Mouse (Mus musculus) hindbrain, postnatal 0 days (tissue): ENCODE measurements around the gene Siglece. TPM values are rescaled to one million over a fixed set of nuclear protein-coding genes. Genes with fewer than 3 reads are reported as not detected.

ENCODE experiments used
- ATAC-seq: fragments of 200-750 bp; cut with Nextera tagmentation; 2 replicates; pipeline ENCODE4 v1.8.0; 2017; ENCODE audit warnings: mild to moderate bottlenecking, moderate TSS enrichment, moderate library complexity
- DNase-seq: peaks from one replicate; pipeline ENCODE4 v3.0.0-alpha.2; 2015; ENCODE audit warnings: low spot score
- H3K27ac ChIP-seq: fragments of 300-500 bp; sonication (generic); 2 replicates; pipeline ENCODE4 v1.5.1; 2014; ENCODE audit warnings: mild to moderate bottlenecking
- H3K27me3 ChIP-seq: fragments of 300-500 bp; sonication (generic); 2 replicates; pipeline ENCODE4 v1.6.1; 2014; ENCODE audit warnings: low read length, mixed read lengths; ENCODE audit not compliant: insufficient read depth
- H3K36me3 ChIP-seq: fragments of 300-500 bp; sonication (generic); 2 replicates; pipeline ENCODE4 v1.6.1; 2014; ENCODE audit warnings: low read length, mixed read lengths; ENCODE audit not compliant: insufficient read depth
- H3K4me1 ChIP-seq: fragments of 300-500 bp; sonication (generic); 2 replicates; pipeline ENCODE4 v1.6.1; 2014; ENCODE audit warnings: antibody characterized with exemption, low read length, mixed read lengths; ENCODE audit not compliant: insufficient read depth
- H3K4me2 ChIP-seq: fragments of 300-500 bp; sonication (generic); 2 replicates; pipeline ENCODE4 v1.6.1; 2014; ENCODE audit warnings: low read depth, mild to moderate bottlenecking, low read length, moderate library complexity, mixed read lengths
- H3K4me3 ChIP-seq: fragments of 300-500 bp; sonication (generic); 2 replicates; pipeline ENCODE4 v1.5.1; 2014; ENCODE audit warnings: low read length
- H3K9ac ChIP-seq: fragments of 300-500 bp; sonication (generic); replicated peaks from 2 replicates; pipeline ENCODE4 v1.6.1; 2014; ENCODE audit warnings: mild to moderate bottlenecking, low read length, moderate library complexity, mixed read lengths
- H3K9me3 ChIP-seq: fragments of 300-500 bp; sonication (generic); 2 replicates; pipeline ENCODE4 v1.6.1; 2016; ENCODE audit warnings: low read length, mixed read lengths
- CTCF ChIP-seq: IDR thresholded peaks from 2 replicates; pipeline ENCODE4 v1.5.1; 2016; ENCODE audit warnings: antibody characterized with exemption, control low read depth, low read depth
- WGBS: fragments of 180-500 bp; shearing (Covaris S2); extraction: QIAGEN DNeasy Blood & Tissue Kit; methylation state at CpG from one replicate; pipeline ENCODE4 v1.1.7; 2014; 5-methylcytosine and 5-hydroxymethylcytosine counted together
- polyA plus RNA-seq: library from polyadenylated mRNA; unstranded; fragments of >200 nt; fragmentation: Nextera tagmentation; extraction: Ambion mirVana; gene quantifications from 2 replicates; pipeline ENCODE4 v1.2.1, GENCODE M21; 2015
- total RNA-seq: library from RNA; depleted of rRNA; stranded (reverse); fragments of >200 nt; gene quantifications from 2 replicates; pipeline ENCODE4 v1.2.3, GENCODE M21; 2014; rRNA removed

Siglece gene
- total and polyA plus RNA-seq, 2 experiments from 2014 or later: 0.40 TPM; not detected in 1

- no peaks in the 10 kb centered on the region for H3K9me3 ChIP-seq
- no peak overlapping the region for H3K9ac ChIP-seq
- TF ChIP-seq CTCF: no peak
- no peaks in the 10 kb centered on the region for H3K27me3 ChIP-seq
- WGBS: 76% methylated on average over 7 of the region's 7 CpGs
- H3K36me3 ChIP-seq: no peaks in the 10 kb centered on the region
- ATAC-seq (no peak), DNase-seq (no peak)
- no peak overlapping the region for H3K4me3 ChIP-seq
- H3K27ac ChIP-seq: no peak overlapping the region
- no peaks in the 10 kb centered on the region for H3K4me1 ChIP-seq
- no peak overlapping the region for H3K4me2 ChIP-seq
Observed at GRCm38 (mm10) chr7:43608316-43608824, 51.6 kb downstream of the Siglece start.

DNA sequence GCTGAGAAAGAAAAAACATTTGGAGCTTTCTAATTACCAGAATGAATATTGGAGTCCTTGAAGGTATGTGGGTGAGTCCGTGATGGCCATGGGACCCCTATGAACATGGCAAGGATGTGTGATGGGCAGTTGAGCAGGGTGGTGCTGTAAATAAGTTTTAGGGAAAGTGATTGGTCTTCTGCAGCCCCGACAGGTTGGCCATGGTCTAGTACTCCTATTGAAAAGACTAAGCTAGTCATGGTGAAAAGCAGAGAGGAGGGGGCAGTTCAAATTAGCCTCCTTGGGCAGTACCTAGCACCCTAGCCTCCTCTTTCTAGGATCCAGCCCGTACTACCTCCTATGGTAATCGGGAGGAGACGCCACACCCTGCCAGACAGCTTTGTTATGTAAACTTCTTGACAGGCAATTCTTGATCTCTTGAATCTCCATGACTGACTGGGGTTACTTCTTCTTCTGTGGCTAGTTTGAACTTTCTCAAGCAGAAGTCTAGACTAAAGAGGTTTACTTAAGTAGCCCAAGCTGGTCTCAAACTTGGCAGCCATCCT is 52.1 kb downstream of the Siglece start:
- H3K27ac ChIP-seq: no peak overlapping the region
- DNase-seq: no peak
- peak overlapping the region; percentile 47; the same call in 1 of the 2 replicates for H3K4me3 ChIP-seq
- H3K36me3 ChIP-seq: no peaks in the 10 kb centered on the region
- H3K9ac ChIP-seq: no peak overlapping the region
- H3K4me2 ChIP-seq: peak overlapping the region; percentile 83
- no peak for ATAC-seq
- no peaks in the 10 kb centered on the region for H3K27me3 ChIP-seq
- WGBS: 43% methylated on average over 5 of the region's 5 CpGs
- H3K4me1 ChIP-seq: no peaks in the 10 kb centered on the region
- H3K9me3 ChIP-seq: no peaks in the 10 kb centered on the region
- TF ChIP-seq CTCF: no peak

- Histone ChIP-seq H3K4me2 (peak within 1 kb of the TSS; percentile 83), H3K36me3 (no peaks in the 10 kb centered on the region), H3K4me3 (peak within 1 kb of the TSS; percentile 47), H3K9ac (0 out of 2 replicates have a peak within 1 kb of the TSS, but pooled peaks have one; percentile 9), H3K4me1 (no peaks in the 10 kb centered on the region), H3K27ac (no peak within 1 kb of the TSS), H3K9me3 (no peaks in the 10 kb centered on the region), H3K27me3 (no peaks in the 10 kb centered on the region)
- TF ChIP-seq CTCF: peak; percentile 7; the same call in 1 of the 2 replicates
- 14% methylated on average over 41 of the region's 41 CpGs for WGBS
- peak; percentile 95 for ATAC-seq
- DNase-seq: peak; percentile 87
Observed at GRCm38 (mm10) chr7:43606896-43607742, 52.8 kb downstream of the Siglece start, which contains the start of gene Zfp819. Gene Zfp819, plus strand, starts transcription at chr7:43607169.

DNA sequence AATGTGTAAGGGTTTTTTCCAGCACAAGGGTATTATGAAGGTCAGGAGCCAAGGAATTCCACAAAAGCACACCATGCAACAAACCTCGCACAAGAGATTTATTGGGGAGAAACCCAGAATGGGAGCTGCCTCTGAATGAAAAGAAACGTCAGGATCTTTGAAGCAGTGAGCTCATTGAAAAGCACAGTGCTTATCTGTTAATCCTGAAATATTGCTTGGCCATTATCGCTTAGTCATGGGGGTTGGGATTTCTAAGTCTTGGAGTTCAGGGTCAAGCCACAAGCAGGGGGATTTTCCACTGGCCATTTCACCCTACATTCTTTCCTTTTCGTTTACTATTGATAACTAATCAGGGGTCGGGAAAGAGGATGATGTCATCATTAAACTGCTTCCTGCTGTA is 58.1 kb downstream of the Siglece start:
- TF ChIP-seq CTCF: no peak
- Histone ChIP-seq H3K27ac (no peak overlapping the region), H3K4me3 (no peak overlapping the region), H3K4me1 (no peaks in the 10 kb centered on the region), H3K27me3 (no peaks in the 10 kb centered on the region), H3K36me3 (no peaks in the 10 kb centered on the region), H3K4me2 (no peak overlapping the region), H3K9ac (no peak overlapping the region), H3K9me3 (no peaks in the 10 kb centered on the region)
- ATAC-seq (no peak), DNase-seq (no peak)
- WGBS: 36% methylated on average over 5 of the region's 5 CpGs

Other genes with a start within 250 kb of the Siglece start
- not detected in 2 replicates for gene Lim2, start 232.5 kb downstream of the Siglece start, total RNA-seq
- gene Lim2, start 232.5 kb downstream of the Siglece start, polyA plus RNA-seq: not detected in 2 replicates
- gene Nkg7, start 223.1 kb downstream of the Siglece start, total RNA-seq: not detected in 2 replicates
- gene Nkg7, start 223.1 kb downstream of the Siglece start, polyA plus RNA-seq: 0.28 TPM in 1 of 2 replicates, not detected in the other
- gene Cldnd2, start 219.4 kb downstream of the Siglece start, total RNA-seq: not detected in 2 replicates
- gene Cldnd2, start 219.4 kb downstream of the Siglece start, polyA plus RNA-seq: not detected in 2 replicates
- gene Etfb, start 216.1 kb downstream of the Siglece start, total RNA-seq: 42.1 and 42.9 TPM in 2 replicates
- 148 and 149 TPM in 2 replicates for gene Etfb, start 216.1 kb downstream of the Siglece start, polyA plus RNA-seq
- 2.6 TPM in 1 of 2 replicates, not detected in the other for gene Gm45233, start 216.0 kb downstream of the Siglece start, total RNA-seq
- gene Gm45233, start 216.0 kb downstream of the Siglece start, polyA plus RNA-seq: 0.43 and 0.83 TPM in 2 replicates
- 15.8 and 20.1 TPM in 2 replicates for gene Vsig10l, start 197.0 kb downstream of the Siglece start, total RNA-seq
- 23.1 and 25.8 TPM in 2 replicates for gene Vsig10l, start 197.0 kb downstream of the Siglece start, polyA plus RNA-seq
- gene Iglon5, start 170.1 kb downstream of the Siglece start, total RNA-seq: 64.7 and 69.9 TPM in 2 replicates
- 8.0 and 8.6 TPM in 2 replicates for gene Iglon5, start 170.1 kb downstream of the Siglece start, polyA plus RNA-seq
- 0.05 TPM in 1 of 2 replicates, not detected in the other for gene 4931406B18Rik, start 154.2 kb downstream of the Siglece start, total RNA-seq
- not detected in 2 replicates for gene 4931406B18Rik, start 154.2 kb downstream of the Siglece start, polyA plus RNA-seq
- gene Cd33, start 115.7 kb downstream of the Siglece start, total RNA-seq: 1.4 and 2.0 TPM in 2 replicates
- gene Cd33, start 115.7 kb downstream of the Siglece start, polyA plus RNA-seq: 1.8 and 2.0 TPM in 2 replicates
- gene Zfp658, start 97.9 kb downstream of the Siglece start, total RNA-seq: 8.0 and 8.3 TPM in 2 replicates
- gene Zfp658, start 97.9 kb downstream of the Siglece start, polyA plus RNA-seq: 2.5 and 3.3 TPM in 2 replicates
- gene Zfp719, start 80.6 kb downstream of the Siglece start, total RNA-seq: 10.8 and 11.6 TPM in 2 replicates
- gene Zfp719, start 80.6 kb downstream of the Siglece start, polyA plus RNA-seq: 4.7 and 5.3 TPM in 2 replicates
- gene Zfp819, start 53.0 kb downstream of the Siglece start, total RNA-seq: 1.0 TPM in 1 of 2 replicates, not detected in the other
- 0.40 and 0.62 TPM in 2 replicates for gene Zfp819, start 53.0 kb downstream of the Siglece start, polyA plus RNA-seq
- not detected in 2 replicates for gene Ceacam18, start 25.5 kb downstream of the Siglece start, total RNA-seq
- 0.08 TPM in 1 of 2 replicates, not detected in the other for gene Ceacam18, start 25.5 kb downstream of the Siglece start, polyA plus RNA-seq
- gene Ctu1, start 11.9 kb upstream of the Siglece start, total RNA-seq: 32.4 and 36.4 TPM in 2 replicates
- gene Ctu1, start 11.9 kb upstream of the Siglece start, polyA plus RNA-seq: 14.5 and 14.7 TPM in 2 replicates
- not detected in 2 replicates for gene Klk14, start 30.3 kb upstream of the Siglece start, total RNA-seq
- not detected in 2 replicates for gene Klk14, start 30.3 kb upstream of the Siglece start, polyA plus RNA-seq
- gene Klk13, start 52.4 kb upstream of the Siglece start, total RNA-seq: not detected in 2 replicates
- 0.10 and 0.32 TPM in 2 replicates for gene Klk13, start 52.4 kb upstream of the Siglece start, polyA plus RNA-seq
- gene Klk12, start 108.7 kb upstream of the Siglece start, total RNA-seq: not detected in 2 replicates
- not detected in 2 replicates for gene Klk12, start 108.7 kb upstream of the Siglece start, polyA plus RNA-seq
- gene Klk11, start 114.4 kb upstream of the Siglece start, total RNA-seq: not detected in 2 replicates
- gene Klk11, start 114.4 kb upstream of the Siglece start, polyA plus RNA-seq: not detected in 2 replicates
- 0.25 TPM in 1 of 2 replicates, not detected in the other for gene Klk10, start 120.9 kb upstream of the Siglece start, total RNA-seq
- gene Klk10, start 120.9 kb upstream of the Siglece start, polyA plus RNA-seq: 0.14 and 0.30 TPM in 2 replicates
- not detected in 2 replicates for gene Klk9, start 131.7 kb upstream of the Siglece start, total RNA-seq
- 0.20 TPM in 1 of 2 replicates, not detected in the other for gene Klk9, start 131.7 kb upstream of the Siglece start, polyA plus RNA-seq
- 9.5 and 11.3 TPM in 2 replicates for gene Klk8, start 137.4 kb upstream of the Siglece start, total RNA-seq
- gene Klk8, start 137.4 kb upstream of the Siglece start, polyA plus RNA-seq: 10.8 and 12.5 TPM in 2 replicates
- not detected in 2 replicates for gene Klk7, start 151.1 kb upstream of the Siglece start, total RNA-seq
- gene Klk7, start 151.1 kb upstream of the Siglece start, polyA plus RNA-seq: 0.09 and 0.19 TPM in 2 replicates
- not detected in 2 replicates for gene Klk6, start 164.3 kb upstream of the Siglece start, total RNA-seq
- gene Klk6, start 164.3 kb upstream of the Siglece start, polyA plus RNA-seq: not detected in 2 replicates
- not detected in 2 replicates for gene Klk5, start 181.8 kb upstream of the Siglece start, total RNA-seq
- gene Klk5, start 181.8 kb upstream of the Siglece start, polyA plus RNA-seq: not detected in 2 replicates
- 1.7 TPM in 2 replicates for gene Klk4, start 221.0 kb upstream of the Siglece start, total RNA-seq
- 2.7 and 3.1 TPM in 2 replicates for gene Klk4, start 221.0 kb upstream of the Siglece start, polyA plus RNA-seq